Mouse (Mus musculus) gastrocnemius, postnatal 4 days (tissue): ENCODE results near the gene Tpst2. TPM values are rescaled to one million over a fixed set of nuclear protein-coding genes. Genes with fewer than 3 reads are reported as not detected.

Source experiments
- total RNA-seq, 2 experiments: library from RNA; stranded (reverse); gene quantifications; 2 replicates each; pipeline ENCODE4 v1.2.3; 2021

Gene Tpst2
- total RNA-seq, 2 experiments from 2014 or later, result 25.4 to 26.2 TPM

Other genes starting within 250 kb of the Tpst2 start
- under 1 TPM; 0.91 to 0.98 TPM for gene Cryba4, start 24.2 kb upstream of the Tpst2 start, total RNA-seq
- under 1 TPM; 0.64 to 0.70 TPM for gene Crybb1, start 20.9 kb upstream of the Tpst2 start, total RNA-seq
- 10 to 100 TPM; 20.4 to 21.0 TPM for gene Tfip11, start 49.7 kb downstream of the Tpst2 start, total RNA-seq
- gene Srrd, start 66.3 kb downstream of the Tpst2 start, total RNA-seq, result 1 to 10 TPM; 7.1 to 8.3 TPM
- gene Hps4, start 66.4 kb downstream of the Tpst2 start, total RNA-seq, result 1 to 10 TPM; 7.6 to 8.7 TPM
- gene Gm6583, start 79.3 kb downstream of the Tpst2 start, total RNA-seq, result not detected
- 1 to 10 TPM; 1.5 to 2.1 TPM for gene Asphd2, start 118.2 kb downstream of the Tpst2 start, total RNA-seq
- not detected for gene Gm6588, start 172.7 kb downstream of the Tpst2 start, total RNA-seq